Mouse (Mus musculus) ES-Bruce4 (cell line): ENCODE results near the gene Cdh8. TPM values are rescaled to one million over a fixed set of nuclear protein-coding genes. Genes with fewer than 3 reads are reported as not detected.
"Not testable (repeated sequence)": the region's sequence is repeated elsewhere in the genome, so short reads cannot be mapped to it uniquely, and the experiment has no call there.

Source experiments
- H3K27ac ChIP-seq: 2 replicates; pipeline ENCODE4 v1.5.1; 2012; ENCODE audit warnings: low read length, inconsistent platforms; ENCODE audit not compliant: insufficient read depth
- H3K27me3 ChIP-seq: 2 replicates; pipeline ENCODE4 v1.6.1; 2012; ENCODE audit warnings: mild to moderate bottlenecking, low read length, inconsistent platforms; ENCODE audit not compliant: control insufficient read depth, poor library complexity, insufficient read depth, severe bottlenecking
- H3K36me3 ChIP-seq: 2 replicates; pipeline ENCODE4 v1.6.1; 2012; ENCODE audit warnings: inconsistent platforms, mild to moderate bottlenecking, low read length, moderate library complexity; ENCODE audit not compliant: control insufficient read depth, poor library complexity, insufficient read depth, severe bottlenecking
- H3K4me1 ChIP-seq: one replicate; pipeline ENCODE4 v1.8.1; 2011; ENCODE audit warnings: low read length; ENCODE audit not compliant: control insufficient read depth, insufficient read depth
- H3K4me3 ChIP-seq: 2 replicates; pipeline ENCODE4 v1.5.1; 2011; ENCODE audit warnings: low read depth, mild to moderate bottlenecking, low read length
- H3K9ac ChIP-seq: 2 replicates; pipeline ENCODE4 v1.6.1; 2012; ENCODE audit warnings: low read depth, mild to moderate bottlenecking, inconsistent platforms; ENCODE audit not compliant: poor library complexity, severe bottlenecking
- H3K9me3 ChIP-seq: replicated peaks from 2 replicates; pipeline ENCODE4 v1.6.1; 2012; ENCODE audit warnings: mild to moderate bottlenecking, low read length, inconsistent platforms; ENCODE audit not compliant: control insufficient read depth, poor library complexity, insufficient read depth, severe bottlenecking
- CTCF ChIP-seq: IDR thresholded peaks from one replicate; pipeline ENCODE4 v1.8.1; 2011; ENCODE audit warnings: low read depth, low read length
- EP300 ChIP-seq: IDR thresholded peaks from 2 replicates; pipeline ENCODE4 v1.6.1; 2011; ENCODE audit warnings: low read depth, low read length; ENCODE audit not compliant: insufficient read depth
- POLR2A ChIP-seq: IDR thresholded peaks from one replicate; pipeline ENCODE4 v1.8.1; 2011; ENCODE audit warnings: low read length; ENCODE audit not compliant: insufficient read depth
- polyA plus RNA-seq: library from polyadenylated mRNA; stranded (reverse); fragments of >200 nt; gene quantifications from 2 replicates; pipeline ENCODE4 v1.2.4, GENCODE M21; 2011; ENCODE audit warnings: low read depth; ENCODE audit not compliant: missing spikeins, insufficient read depth, insufficient read length

The Cdh8 gene
- polyA plus RNA-seq, 1 experiment, result not detected

- TF ChIP-seq CTCF (no peak), EP300 (no peak), POLR2A (no peak)
- Histone ChIP-seq H3K27me3 (no peaks in the 10 kb centered on the region; the same call in 1 of the 2 replicates), H3K27ac (no peak overlapping the region), H3K4me3 (no peak overlapping the region), H3K4me1 (no peaks in the 10 kb centered on the region), H3K36me3 (no peaks in the 10 kb centered on the region), H3K9ac (no peak overlapping the region), H3K9me3 (no peaks in the 10 kb centered on the region)
These were observed 232.1 kb downstream of the Cdh8 start for GRCm38 (mm10) chr8:99184186-99184585.

- Histone ChIP-seq H3K9ac (no peak overlapping the region), H3K4me1 (no peaks in the 10 kb centered on the region), H3K9me3 (no peaks in the 10 kb centered on the region), H3K27me3 (no peaks in the 10 kb centered on the region), H3K4me3 (no peak overlapping the region), H3K27ac (no peak overlapping the region), H3K36me3 (no peaks in the 10 kb centered on the region)
- TF ChIP-seq EP300 (no peak), CTCF (no peak), POLR2A (no peak)
These were observed 249.3 kb downstream of the Cdh8 start for GRCm38 (mm10) chr8:99166966-99167365.

GRCm38 (mm10) chr8:99161633-99162032 is 254.6 kb downstream of the Cdh8 start:
- Histone ChIP-seq H3K4me1 (no peaks in the 10 kb centered on the region), H3K36me3 (no peaks in the 10 kb centered on the region), H3K9me3 (no peaks in the 10 kb centered on the region), H3K4me3 (no peak overlapping the region), H3K9ac (no peak overlapping the region), H3K27me3 (no peaks in the 10 kb centered on the region), H3K27ac (no peak overlapping the region)
- TF ChIP-seq CTCF (no peak), POLR2A (no peak), EP300 (no peak)

- Histone ChIP-seq H3K27ac (no peak overlapping the region), H3K36me3 (no peaks in the 10 kb centered on the region), H3K4me1 (no peaks in the 10 kb centered on the region), H3K27me3 (no peaks in the 10 kb centered on the region), H3K4me3 (no peak overlapping the region), H3K9ac (no peak overlapping the region), H3K9me3 (no peaks in the 10 kb centered on the region)
- no peak for TF ChIP-seq POLR2A
- no peak for TF ChIP-seq EP300
- no peak for TF ChIP-seq CTCF
These were observed 270.8 kb downstream of the Cdh8 start for GRCm38 (mm10) chr8:99145436-99145835.

GRCm38 (mm10) chr8:99144761-99145160 is 271.5 kb downstream of the Cdh8 start:
- H3K4me3 ChIP-seq, H3K9me3 ChIP-seq, H3K27ac ChIP-seq, H3K27me3 ChIP-seq, H3K36me3 ChIP-seq, H3K4me1 ChIP-seq, H3K9ac ChIP-seq: not testable (repeated sequence)

GRCm38 (mm10) chr8:99098453-99098852 is 317.8 kb downstream of the Cdh8 start:
- no peak overlapping the region for H3K9ac ChIP-seq
- no peaks in the 10 kb centered on the region for H3K4me1 ChIP-seq
- no peak for TF ChIP-seq EP300
- H3K36me3 ChIP-seq, result no peaks in the 10 kb centered on the region
- no peak overlapping the region for H3K27ac ChIP-seq
- H3K4me3 ChIP-seq, result no peak overlapping the region
- H3K9me3 ChIP-seq, result no peaks in the 10 kb centered on the region
- H3K27me3 ChIP-seq, result no peaks in the 10 kb centered on the region
